Mouse (Mus musculus): Measurements from ENCODE around the gene Cox5b. TPM values are rescaled to one million over a fixed set of nuclear protein-coding genes. Genes with fewer than 3 reads are reported as not detected.
"Not testable (repeated sequence)": the region's sequence is repeated elsewhere in the genome, so short reads cannot be mapped to it uniquely, and the experiment has no call there.

Cox5b gene
- polyA plus RNA-seq, 1 experiment: 404 TPM

- no peaks in the 10 kb centered on the region for H3K9me3 ChIP-seq (ENCODE audit: control insufficient read depth, low read length)
- TF ChIP-seq TAL1 (IDR thresholded peaks at IDR 0.05; ENCODE audit: low read length) (no peak), GATA1 (IDR thresholded peaks at IDR 0.05; ENCODE audit: low read length) (no peak)
- peaks cover 30% of the 10 kb centered on the region for H3K4me1 ChIP-seq (ENCODE audit: control insufficient read depth)
- H3K4me3 ChIP-seq (replicated peaks): no peak overlapping the region
- H3K36me3 ChIP-seq (ENCODE audit: control insufficient read depth): no peaks in the 10 kb centered on the region
- no peaks in the 10 kb centered on the region for H3K27me3 ChIP-seq (ENCODE audit: control insufficient read depth)
These were observed 32.4 kb upstream of the Cox5b start for GRCm38 (mm10) chr1:36658621-36659399.

GRCm38 (mm10) chr1:36664457-36664856 lies 26.8 kb upstream of the Cox5b start:
- no peak for TF ChIP-seq GATA1 (IDR thresholded peaks at IDR 0.05; ENCODE audit: low read length)
- TF ChIP-seq TAL1 (IDR thresholded peaks at IDR 0.05; ENCODE audit: low read length): no peak
- Histone ChIP-seq H3K27me3 (ENCODE audit: control insufficient read depth) (no peaks in the 10 kb centered on the region), H3K4me3 (replicated peaks) (no peak overlapping the region), H3K4me1 (ENCODE audit: control insufficient read depth) (peaks cover 7% of the 10 kb centered on the region), H3K36me3 (ENCODE audit: control insufficient read depth) (no peaks in the 10 kb centered on the region), H3K9me3 (ENCODE audit: control insufficient read depth, low read length) (no peaks in the 10 kb centered on the region)

- peaks cover 15% of the 10 kb centered on the region for H3K4me1 ChIP-seq (ENCODE audit: control insufficient read depth)
- no peaks in the 10 kb centered on the region for H3K36me3 ChIP-seq (ENCODE audit: control insufficient read depth)
- TF ChIP-seq TAL1 (IDR thresholded peaks at IDR 0.05; ENCODE audit: low read length) (no peak), GATA1 (IDR thresholded peaks at IDR 0.05; ENCODE audit: low read length) (no peak)
- H3K4me3 ChIP-seq (replicated peaks): no peak overlapping the region
- no peaks in the 10 kb centered on the region for H3K27me3 ChIP-seq (ENCODE audit: control insufficient read depth)
- no peaks in the 10 kb centered on the region for H3K9me3 ChIP-seq (ENCODE audit: control insufficient read depth, low read length)
These were observed 26.0 kb upstream of the Cox5b start for GRCm38 (mm10) chr1:36665165-36665723.

GRCm38 (mm10) chr1:36665934-36666333 lies 25.3 kb upstream of the Cox5b start:
- no peaks in the 10 kb centered on the region for H3K27me3 ChIP-seq (ENCODE audit: control insufficient read depth)
- H3K36me3 ChIP-seq (ENCODE audit: control insufficient read depth): no peaks in the 10 kb centered on the region
- no peak overlapping the region for H3K4me3 ChIP-seq (replicated peaks)
- TF ChIP-seq GATA1 (IDR thresholded peaks at IDR 0.05; ENCODE audit: low read length) (no peak), TAL1 (IDR thresholded peaks at IDR 0.05; ENCODE audit: low read length) (no peak)
- H3K4me1 ChIP-seq (ENCODE audit: control insufficient read depth): peaks cover 22% of the 10 kb centered on the region
- H3K9me3 ChIP-seq (ENCODE audit: control insufficient read depth, low read length): no peaks in the 10 kb centered on the region

- not testable (repeated sequence) for H3K9me3 ChIP-seq (ENCODE audit: control insufficient read depth, low read length); H3K36me3 ChIP-seq (ENCODE audit: control insufficient read depth); H3K27me3 ChIP-seq (ENCODE audit: control insufficient read depth); H3K4me3 ChIP-seq (replicated peaks)
- peaks cover 31% of the 10 kb centered on the region for H3K4me1 ChIP-seq (ENCODE audit: control insufficient read depth)
These were observed 23.2 kb upstream of the Cox5b start for GRCm38 (mm10) chr1:36668007-36668406.

GRCm38 (mm10) chr1:36670256-36670655 lies 21.0 kb upstream of the Cox5b start:
- Histone ChIP-seq H3K9me3 (ENCODE audit: control insufficient read depth, low read length) (no peaks in the 10 kb centered on the region), H3K4me1 (ENCODE audit: control insufficient read depth) (peaks cover 27% of the 10 kb centered on the region), H3K27me3 (ENCODE audit: control insufficient read depth) (no peaks in the 10 kb centered on the region), H3K4me3 (replicated peaks) (no peak overlapping the region), H3K36me3 (ENCODE audit: control insufficient read depth) (no peaks in the 10 kb centered on the region)
- TF ChIP-seq GATA1 (IDR thresholded peaks at IDR 0.05; ENCODE audit: low read length) (no peak), TAL1 (IDR thresholded peaks at IDR 0.05; ENCODE audit: low read length) (no peak)

- H3K4me3 ChIP-seq (replicated peaks): peak overlapping the region; percentile 0
- no peaks in the 10 kb centered on the region for H3K36me3 ChIP-seq (ENCODE audit: control insufficient read depth)
- H3K4me1 ChIP-seq (ENCODE audit: control insufficient read depth): peaks cover 27% of the 10 kb centered on the region
- TF ChIP-seq TAL1 (IDR thresholded peaks at IDR 0.05; ENCODE audit: low read length): peak; percentile 38; the same call in 1 of the 3 replicates
- TF ChIP-seq GATA1 (IDR thresholded peaks at IDR 0.05; ENCODE audit: low read length): no peak
- H3K9me3 ChIP-seq (ENCODE audit: control insufficient read depth, low read length): no peaks in the 10 kb centered on the region
- no peaks in the 10 kb centered on the region for H3K27me3 ChIP-seq (ENCODE audit: control insufficient read depth)
These were observed 20.0 kb upstream of the Cox5b start for GRCm38 (mm10) chr1:36671260-36671659.

GRCm38 (mm10) chr1:36672648-36673350 lies 18.4 kb upstream of the Cox5b start:
- TF ChIP-seq GATA1 (IDR thresholded peaks at IDR 0.05; ENCODE audit: low read length) (no peak), TAL1 (IDR thresholded peaks at IDR 0.05; ENCODE audit: low read length) (no peak)
- Histone ChIP-seq H3K4me3 (replicated peaks) (no peak overlapping the region), H3K9me3 (ENCODE audit: control insufficient read depth, low read length) (no peaks in the 10 kb centered on the region), H3K4me1 (ENCODE audit: control insufficient read depth) (peaks cover 27% of the 10 kb centered on the region), H3K27me3 (ENCODE audit: control insufficient read depth) (no peaks in the 10 kb centered on the region), H3K36me3 (ENCODE audit: control insufficient read depth) (no peaks in the 10 kb centered on the region)

- Histone ChIP-seq H3K27me3 (ENCODE audit: control insufficient read depth) (no peaks in the 10 kb centered on the region), H3K36me3 (ENCODE audit: control insufficient read depth) (no peaks in the 10 kb centered on the region), H3K4me3 (replicated peaks) (no peak overlapping the region), H3K9me3 (ENCODE audit: control insufficient read depth, low read length) (no peaks in the 10 kb centered on the region), H3K4me1 (ENCODE audit: control insufficient read depth) (peaks cover 21% of the 10 kb centered on the region)
- TF ChIP-seq TAL1 (IDR thresholded peaks at IDR 0.05; ENCODE audit: low read length): no peak
- no peak for TF ChIP-seq GATA1 (IDR thresholded peaks at IDR 0.05; ENCODE audit: low read length)
These were observed 16.3 kb upstream of the Cox5b start for GRCm38 (mm10) chr1:36674936-36675335.

Measured in erythroblast, embryonic 14.5 days (primary cell).